8 mouse cellular contexts compared by ENCODE assay signal in genomic region chr2:74825730-74826430, GRCm38 (mm10). TPM values are rescaled to one million over a fixed set of nuclear protein-coding genes. Genes with fewer than 3 reads are reported as not detected.
DNase-seq lines count a peak whose midpoint lies in the region; ATAC-seq lines count a peak whose summit lies in the region.

Gene Mtx2, plus strand, starts transcription at chr2:74825803.

- H3K4me3 ChIP-seq in embryonic facial prominence, embryonic 12.5 days: peak within 1 kb of the TSS; percentile 87
- H3K4me3 ChIP-seq in limb, embryonic 15.5 days: peak within 1 kb of the TSS; percentile 93

- under 1% methylated on average over 74 of the region's 74 CpGs for WGBS in embryonic facial prominence, embryonic 12.5 days
- under 1% methylated on average over 74 of the region's 74 CpGs for WGBS in limb, embryonic 15.5 days

- no peaks in the 10 kb centered on the region for H3K9me3 ChIP-seq in embryonic facial prominence, embryonic 12.5 days
- no peaks in the 10 kb centered on the region for H3K9me3 ChIP-seq in limb, embryonic 15.5 days

- peak; percentile 75 for ATAC-seq in embryonic facial prominence, embryonic 12.5 days (ENCODE audit: insufficient number of reproducible peaks, insufficient read depth, low FRiP score, low TSS enrichment)
- peak; percentile 61 for ATAC-seq in limb, embryonic 15.5 days (ENCODE audit: insufficient number of reproducible peaks, low FRiP score, low TSS enrichment, low read depth)

- peak; percentile 89 for DNase-seq in 3134 (ENCODE audit: extremely low read depth, insufficient read length, low spot score)
- peak; percentile 85 for DNase-seq in adrenal gland, postnatal 25 days
- peak; percentile 82 to 85 for DNase-seq in heart, adult 18-20 months
- DNase-seq in kidney, adult 8-10 months: peak; percentile 70 to 83
- peak; percentile 9 to 16 for DNase-seq in monocyte, adult 2 months (ENCODE audit: low read depth in 1 of 2, low spot score in 2 of 2)
- DNase-seq in spleen, postnatal 36 days (ENCODE audit: low spot score in 2 of 2): peak; percentile 69 to 71

- H3K36me3 ChIP-seq in embryonic facial prominence, embryonic 12.5 days: no peaks in the 10 kb centered on the region
- H3K36me3 ChIP-seq in limb, embryonic 15.5 days: no peaks in the 10 kb centered on the region

- peak within 1 kb of the TSS; percentile 85 for H3K27ac ChIP-seq in embryonic facial prominence, embryonic 12.5 days
- H3K27ac ChIP-seq in limb, embryonic 15.5 days: peak within 1 kb of the TSS; percentile 89

- H3K4me1 ChIP-seq in embryonic facial prominence, embryonic 12.5 days: no peaks in the 10 kb centered on the region
- no peaks in the 10 kb centered on the region for H3K4me1 ChIP-seq in limb, embryonic 15.5 days

- no peaks in the 10 kb centered on the region for H3K27me3 ChIP-seq in embryonic facial prominence, embryonic 12.5 days
- peaks cover 4% of the 10 kb centered on the region; the same call in 1 of the 2 replicates for H3K27me3 ChIP-seq in limb, embryonic 15.5 days

- H3K9ac ChIP-seq in embryonic facial prominence, embryonic 12.5 days: peak within 1 kb of the TSS; percentile 86
- H3K9ac ChIP-seq in limb, embryonic 15.5 days: peak within 1 kb of the TSS; percentile 89

- peak within 1 kb of the TSS; percentile 69 for H3K4me2 ChIP-seq in embryonic facial prominence, embryonic 12.5 days (replicated peaks)
- H3K4me2 ChIP-seq in limb, embryonic 15.5 days: peak within 1 kb of the TSS; percentile 64

RNA-seq across cellular contexts. Expression of gene Mtx2, which starts in this region (rescaled TPM):
- 70.1 and 97.0 TPM in 2 replicates for total RNA-seq in adrenal gland, postnatal 25 days (2021)
- 129 and 130 TPM in 2 replicates for polyA plus RNA-seq in embryonic facial prominence, embryonic 12.5 days (2016; fragmentation: Nextera tagmentation; extraction: Ambion mirVana)
- 100 to 1,000 TPM; 125 to 138 TPM for total RNA-seq in heart, adult 18-20 months (2021)
- polyA plus RNA-seq in limb, embryonic 15.5 days (2015; fragmentation: Nextera tagmentation; extraction: Ambion mirVana): 94.6 and 94.7 TPM in 2 replicates

Comparison
In these comparisons a context has a peak if more than half of its experiments do, and no peak if none do; other contexts are left out.
1. Peak in every context shown above with its lines: DNase-seq, ATAC-seq, H3K4me3 ChIP-seq and H3K27ac ChIP-seq.
2. DNase-seq: peak in every context shown above with its lines; median percentile 89 in 3134; 85 in adrenal gland, postnatal 25 days; 84 in heart, adult 18-20 months; 76 in kidney, adult 8-10 months; 70 in spleen, postnatal 36 days; 12 in monocyte, adult 2 months.